Mouse (Mus musculus) monocyte, adult 59 days (primary cell): ENCODE measurements around the gene Crtc2. TPM values are rescaled to one million over a fixed set of nuclear protein-coding genes. Genes with fewer than 3 reads are reported as not detected.

Experiments used
- total RNA-seq, 2 experiments: library from RNA; stranded (reverse); gene quantifications; one replicate each; pipeline ENCODE4 v1.2.4; 2023

The Crtc2 gene
- total RNA-seq: 100 to 1,000 TPM in 1 of 2 experiments, 10 to 100 TPM in 1; 96.3 to 105 TPM

GRCm38 (mm10) chr3:90253653-90254418 is at the start of gene Crtc2:
Gene Crtc2 (plus strand): TSS chr3:90254163.

GRCm38 (mm10) chr3:90213377-90213866 is 40.5 kb upstream of the Crtc2 start, which contains the start of the genes Rps27 and Rab13:
Gene Rps27 (minus strand): TSS chr3:90213651.
Gene Rab13 (plus strand): TSS chr3:90213695.

DNA sequence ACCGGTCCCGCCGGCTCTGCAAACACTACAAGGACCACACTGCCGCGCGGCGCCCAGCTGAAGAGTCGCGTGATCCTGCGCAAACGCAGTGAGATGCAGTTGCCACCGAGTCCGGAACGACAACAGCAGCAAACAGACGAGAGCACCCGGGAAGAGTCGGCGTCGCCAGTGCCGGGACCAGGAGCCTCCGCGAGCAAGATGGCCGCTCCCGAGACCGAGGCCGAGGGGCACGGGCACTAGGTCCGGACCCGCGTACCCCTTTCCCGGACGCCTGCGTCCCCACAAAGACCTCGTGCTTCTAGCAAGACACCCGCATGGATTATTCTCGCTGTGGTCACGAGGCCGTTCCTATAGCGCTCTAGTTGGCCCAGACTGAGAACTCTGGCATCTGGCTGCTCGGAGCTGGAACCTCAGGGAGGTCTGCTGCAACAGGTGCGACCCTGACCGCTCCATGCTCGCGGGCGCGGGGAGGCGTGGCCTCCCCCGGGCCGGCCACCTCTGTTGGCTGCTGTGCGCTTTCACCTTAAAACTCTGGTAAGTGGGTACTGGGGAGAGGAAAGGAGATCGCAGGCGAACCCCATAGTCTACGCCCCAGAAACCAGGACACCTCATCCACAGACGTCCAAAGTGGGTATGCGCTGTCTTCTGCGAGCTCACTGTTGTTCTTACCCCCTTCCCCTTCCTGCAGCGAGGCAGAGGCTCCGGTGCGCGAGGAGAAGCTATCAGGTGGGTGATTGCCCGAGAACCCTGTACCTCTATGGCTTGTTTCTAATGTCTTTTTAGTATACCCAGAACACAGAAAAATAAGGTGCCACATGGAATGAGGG is 22.2 kb upstream of the Crtc2 start, which contains the start of gene Jtb:
Gene Jtb, plus strand, starts transcription at position 91 of the 827 bp plus-strand sequence.

DNA sequence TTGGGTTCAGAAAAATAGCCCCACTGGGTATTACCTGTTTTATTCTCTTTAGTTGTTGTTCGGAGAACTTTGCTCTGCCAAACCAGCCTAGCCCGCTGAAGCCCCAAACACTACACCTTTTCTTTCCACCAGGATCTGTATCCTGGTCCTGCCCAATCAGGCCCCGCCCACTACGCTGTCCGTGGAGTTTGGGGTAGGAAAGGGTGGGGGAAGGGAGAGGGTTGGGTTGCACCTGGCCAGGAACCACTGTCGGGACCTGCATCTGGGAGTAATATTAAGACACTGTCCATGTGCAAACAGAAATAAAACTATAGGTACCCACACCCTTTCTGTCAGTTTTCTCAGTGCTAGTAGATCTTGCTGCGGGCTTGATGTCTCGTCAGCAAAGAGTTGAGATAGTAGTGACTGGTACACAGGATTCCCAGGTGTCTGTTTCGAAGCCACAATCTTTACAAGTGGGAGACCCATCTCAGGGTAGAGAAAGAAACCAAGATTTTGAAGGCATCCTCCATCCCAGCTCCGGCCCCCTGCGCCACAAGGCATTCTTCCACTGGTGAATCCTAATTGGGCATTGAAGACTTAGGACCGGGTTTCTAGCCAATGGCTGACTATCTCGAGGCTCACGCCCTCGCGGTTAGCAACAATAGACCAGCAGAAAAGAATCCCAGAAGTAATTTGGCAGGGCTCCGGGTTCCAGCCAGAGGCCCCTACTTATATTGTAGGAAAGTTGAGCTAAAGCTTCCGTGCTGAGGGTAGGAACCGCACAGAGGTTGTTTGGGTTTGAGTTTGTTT is 10.8 kb upstream of the Crtc2 start, which contains the start of gene Creb3l4:
Gene Creb3l4, minus strand, starts transcription at position 529 of the 792 bp plus-strand sequence.

GRCm38 (mm10) chr3:90247960-90248745 is 5.8 kb upstream of the Crtc2 start, which contains the start of gene Slc39a1:
Gene Slc39a1 (plus strand): TSS chr3:90248172.

DNA sequence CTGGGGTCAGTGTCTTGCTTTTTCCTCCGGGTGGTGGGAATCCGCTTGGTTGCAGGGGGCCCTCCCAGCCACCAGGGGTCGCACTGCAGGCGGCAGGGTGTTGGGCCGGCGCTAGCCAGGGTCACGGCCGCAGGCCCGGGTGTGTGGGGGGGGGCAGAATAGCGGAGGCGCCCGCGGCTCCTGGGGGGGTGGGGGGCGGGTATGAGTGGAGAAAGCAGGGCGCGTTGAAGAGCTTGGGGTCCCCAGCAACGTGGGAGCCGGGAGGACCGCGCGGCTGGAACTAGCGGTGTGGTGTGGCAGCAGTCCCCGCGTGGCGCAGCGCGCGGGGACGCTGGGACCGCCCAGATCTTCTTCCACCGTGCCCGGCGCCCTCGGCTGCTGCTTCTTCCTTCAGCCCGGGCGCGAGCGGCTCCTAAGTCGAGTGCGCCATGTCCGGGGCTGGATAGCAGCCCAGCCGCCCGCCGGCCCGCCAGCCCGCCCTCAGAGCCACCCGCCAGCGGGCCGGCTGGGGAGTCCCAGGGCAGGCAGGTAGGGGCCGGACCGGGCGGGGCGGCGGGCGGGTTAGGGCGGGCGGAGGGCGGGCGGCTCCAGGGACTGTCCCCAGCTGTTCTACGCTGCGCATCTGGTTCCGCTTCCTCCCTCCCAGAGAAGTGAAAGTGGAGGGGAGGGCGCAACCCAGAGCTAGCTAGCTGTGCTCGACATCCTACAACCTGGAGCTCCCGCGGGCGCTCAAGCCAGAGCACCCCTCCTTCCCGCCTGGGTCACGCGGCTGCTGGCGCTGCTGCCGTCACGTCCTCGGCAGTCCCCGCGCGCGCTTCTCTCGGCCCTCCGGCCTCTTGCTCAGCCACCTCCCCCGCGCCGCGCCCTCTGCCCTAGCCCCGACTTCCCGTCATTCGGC is 11.3 kb downstream of the Crtc2 start, which contains the start of gene Dennd4b:
Gene Dennd4b, plus strand, starts transcription at position 152 of the 898 bp plus-strand sequence.

GRCm38 (mm10) chr3:90292345-90293275 is 38.6 kb downstream of the Crtc2 start, which contains the start of gene Gatad2b:
Gene Gatad2b (plus strand): TSS chr3:90293178.

Other genes with a start within 250 kb of the Crtc2 start
- 10 to 100 TPM; 60.3 to 68.3 TPM for gene 4933434E20Rik, start 202.5 kb upstream of the Crtc2 start, total RNA-seq
- 100 to 1,000 TPM; 200 to 228 TPM for gene Ubap2l, start 201.5 kb upstream of the Crtc2 start, total RNA-seq
- 100 to 1,000 TPM; 594 to 595 TPM for gene Tpm3, start 181.5 kb upstream of the Crtc2 start, total RNA-seq
- gene Nup210l, start 150.0 kb upstream of the Crtc2 start, total RNA-seq: under 1 TPM; 0.61 to 0.63 TPM
- 1,000 to 10,000 TPM; 4,171 to 4,463 TPM for gene Rps27, start 40.5 kb upstream of the Crtc2 start, total RNA-seq
- 1 to 10 TPM; 1.5 to 1.8 TPM for gene Rab13, start 40.5 kb upstream of the Crtc2 start, total RNA-seq
- gene Jtb, start 22.6 kb upstream of the Crtc2 start, total RNA-seq: 10 to 100 TPM; 58.2 to 59.8 TPM
- under 1 TPM in 1 of 2 experiments, not detected in 1; 0.49 TPM for gene Creb3l4, start 10.7 kb upstream of the Crtc2 start, total RNA-seq
- 10 to 100 TPM; 60.0 to 71.1 TPM for gene Slc39a1, start 6.0 kb upstream of the Crtc2 start, total RNA-seq
- gene Dennd4b, start 11.0 kb downstream of the Crtc2 start, total RNA-seq: 100 to 1,000 TPM in 1 of 2 experiments, 10 to 100 TPM in 1; 95.5 to 103 TPM
- 10 to 100 TPM; 77.6 to 81.0 TPM for gene Gatad2b, start 39.0 kb downstream of the Crtc2 start, total RNA-seq
- gene Slc27a3, start 135.8 kb downstream of the Crtc2 start, total RNA-seq: 1 to 10 TPM; 1.1 to 1.5 TPM
- gene Ints3, start 179.5 kb downstream of the Crtc2 start, total RNA-seq: 10 to 100 TPM; 35.1 to 39.0 TPM
- under 1 TPM in 1 of 2 experiments, not detected in 1; 0.52 TPM for gene Npr1, start 211.7 kb downstream of the Crtc2 start, total RNA-seq
- gene Ilf2, start 222.0 kb downstream of the Crtc2 start, total RNA-seq: 10 to 100 TPM; 40.5 to 47.3 TPM
- gene Snapin, start 236.9 kb downstream of the Crtc2 start, total RNA-seq: 10 to 100 TPM; 42.2 to 43.7 TPM